Mouse (Mus musculus) left cerebral cortex, adult 11 months (tissue): ENCODE results near the gene Rpl10-ps3.

Source experiments
- DNase-seq: peaks from one replicate; pipeline ENCODE4 v3.0.0; 2022; ENCODE audit warnings: low spot score

The Rpl10-ps3 gene

GRCm38 (mm10) chr9:50344868-50345267 lies at the start of gene Rpl10-ps3:
Gene Rpl10-ps3 (minus strand): TSS chr9:50344968.
- no peak for DNase-seq

GRCm38 (mm10) chr9:50375598-50375997 lies 30.8 kb upstream of the Rpl10-ps3 start:
- no peak for DNase-seq

GRCm38 (mm10) chr9:50374666-50375065 lies 29.9 kb upstream of the Rpl10-ps3 start:
- DNase-seq, result peak; percentile 50

- DNase-seq, result no peak
These were observed 24.0 kb upstream of the Rpl10-ps3 start for GRCm38 (mm10) chr9:50368551-50369297.

- no peak for DNase-seq
These were observed 20.5 kb upstream of the Rpl10-ps3 start for GRCm38 (mm10) chr9:50365059-50365780.

GRCm38 (mm10) chr9:50363962-50364361 lies 19.2 kb upstream of the Rpl10-ps3 start:
- DNase-seq, result no peak

- DNase-seq, result no peak
These were observed 18.5 kb upstream of the Rpl10-ps3 start for GRCm38 (mm10) chr9:50363259-50363658.

- no peak for DNase-seq
These were observed 17.8 kb upstream of the Rpl10-ps3 start for GRCm38 (mm10) chr9:50362556-50362955.

- no peak for DNase-seq
These were observed 15.6 kb upstream of the Rpl10-ps3 start for GRCm38 (mm10) chr9:50360370-50360769.

GRCm38 (mm10) chr9:50357331-50357730 lies 12.6 kb upstream of the Rpl10-ps3 start:
- no peak for DNase-seq

GRCm38 (mm10) chr9:50351746-50352145 lies 7.0 kb upstream of the Rpl10-ps3 start:
- DNase-seq, result no peak

GRCm38 (mm10) chr9:50350571-50350970 lies 5.8 kb upstream of the Rpl10-ps3 start:
- no peak for DNase-seq

- DNase-seq, result no peak
These were observed 4.4 kb upstream of the Rpl10-ps3 start for GRCm38 (mm10) chr9:50349156-50349555.

GRCm38 (mm10) chr9:50348256-50348655 lies 3.5 kb upstream of the Rpl10-ps3 start:
- no peak for DNase-seq

- DNase-seq, result no peak
These were observed 9.0 kb downstream of the Rpl10-ps3 start for GRCm38 (mm10) chr9:50335539-50336325.

- DNase-seq, result peak; percentile 16
These were observed 11.4 kb downstream of the Rpl10-ps3 start for GRCm38 (mm10) chr9:50333413-50333812.

- DNase-seq, result no peak
These were observed 20.2 kb downstream of the Rpl10-ps3 start for GRCm38 (mm10) chr9:50324355-50325225.

- DNase-seq, result no peak
These were observed 24.0 kb downstream of the Rpl10-ps3 start for GRCm38 (mm10) chr9:50320729-50321128.

- DNase-seq, result no peak
These were observed 25.3 kb downstream of the Rpl10-ps3 start for GRCm38 (mm10) chr9:50319506-50319905.

GRCm38 (mm10) chr9:50317299-50317698 lies 27.5 kb downstream of the Rpl10-ps3 start:
- no peak for DNase-seq

- no peak for DNase-seq
These were observed 29.1 kb downstream of the Rpl10-ps3 start for GRCm38 (mm10) chr9:50315650-50316049.
